Mouse (Mus musculus) liver, adult 2 months (tissue): ENCODE results near the gene Fat3.

Source experiments
- CTCF ChIP-seq: fragments of 200-500 bp; IDR thresholded peaks from 2 replicates; pipeline ENCODE4 v1.5.1; 2011; ENCODE audit warnings: low read depth, low read length, control low read depth
- POLR2A ChIP-seq: fragments of 200-500 bp; IDR thresholded peaks from 2 replicates; pipeline ENCODE4 v1.6.1; 2011; ENCODE audit warnings: low read length, control low read depth; ENCODE audit not compliant: insufficient read depth; ENCODE audit errors: extremely low read depth

DNA sequence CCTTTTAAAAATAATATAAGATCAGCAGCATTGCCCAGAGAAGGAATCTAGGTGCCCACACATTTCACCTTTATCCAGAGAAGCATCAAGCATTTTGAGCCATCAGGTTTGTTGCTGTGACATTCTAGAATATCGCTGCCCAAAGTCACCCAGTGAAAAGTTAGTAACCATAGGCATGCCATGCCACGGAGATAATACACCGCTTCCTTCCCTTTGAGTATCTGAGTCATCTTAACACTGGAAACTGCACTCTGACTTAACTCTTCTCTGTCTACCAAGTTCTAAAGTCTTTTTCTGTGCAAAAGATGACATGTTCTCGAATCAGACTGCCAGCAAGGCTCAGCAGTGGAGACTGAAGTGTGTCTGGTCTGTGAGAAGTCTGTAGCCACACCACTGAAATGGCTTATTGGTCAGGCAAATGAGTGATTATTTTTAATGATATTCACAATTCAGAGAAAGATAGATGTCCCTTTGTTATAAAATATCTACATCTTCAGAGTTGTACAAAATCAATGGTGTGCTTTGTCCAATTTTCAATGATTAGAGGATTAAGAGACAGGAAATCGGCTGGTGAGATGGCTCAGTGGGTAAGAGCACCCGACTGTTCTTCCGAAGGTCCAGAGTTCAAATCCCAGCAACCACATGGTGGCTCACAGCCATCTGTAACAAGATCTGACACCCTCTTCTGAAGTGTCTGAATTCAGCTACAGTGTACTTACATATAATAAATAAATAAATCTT, 560.0 kb downstream of the Fat3 start:
- TF ChIP-seq CTCF = no peak
- no peak for TF ChIP-seq POLR2A
